Mouse (Mus musculus) cerebellum, adult 2 months (tissue): ENCODE measurements around the gene Egfem1.

Experiments
- CTCF ChIP-seq: fragments of 200-500 bp; IDR thresholded peaks from 2 replicates; pipeline ENCODE4 v1.5.1; 2011; ENCODE audit warnings: low read depth, mild to moderate bottlenecking, control low read depth, low read length, moderate library complexity, borderline replicate concordance; ENCODE audit not compliant: insufficient read depth
- POLR2A ChIP-seq: fragments of 200-500 bp; IDR thresholded peaks from 2 replicates; pipeline ENCODE4 v1.6.1; 2011; ENCODE audit warnings: low read length, control low read depth, borderline replicate concordance; ENCODE audit not compliant: insufficient read depth

DNA sequence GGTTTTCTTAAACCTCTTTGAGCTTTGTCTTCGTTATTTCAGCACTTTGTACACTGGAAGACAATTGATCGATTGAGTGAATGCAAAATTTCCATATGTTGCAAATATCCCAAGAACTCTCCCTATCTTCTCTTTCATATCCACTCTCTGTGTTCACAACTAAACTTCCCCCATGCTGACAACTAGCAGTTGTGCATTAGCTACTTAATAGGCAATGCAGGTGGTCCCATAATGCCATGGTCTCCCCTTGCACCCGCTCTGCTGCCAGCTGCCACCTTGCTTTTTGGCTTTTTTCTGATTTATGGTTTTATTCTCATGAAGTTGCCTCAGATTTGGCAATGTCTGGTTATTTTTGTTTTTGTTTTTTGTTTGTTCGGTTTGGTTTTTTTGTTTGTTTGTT is 209.8 kb downstream of the Egfem1 start:
- no peak for TF ChIP-seq CTCF
- TF ChIP-seq POLR2A, result no peak
